Mouse (Mus musculus) adrenal gland, postnatal 14 days (tissue): ENCODE data around the gene Rgs5. TPM values are rescaled to one million over a fixed set of nuclear protein-coding genes. Genes with fewer than 3 reads are reported as not detected.

Experiments used
- DNase-seq: peaks from one replicate; pipeline ENCODE4 v3.0.0; 2021; ENCODE audit warnings: mixed read lengths
- total RNA-seq: library from RNA; stranded (reverse); gene quantifications from 2 replicates; pipeline ENCODE4 v1.2.3, GENCODE M21; 2021

Gene Rgs5
- total RNA-seq, 1 experiment from 2014 or later, result 130 TPM

- DNase-seq, result no peak
These were observed 66.5 kb downstream of the Rgs5 start for GRCm38 (mm10) chr1:169721836-169722235.

- DNase-seq, result no peak
These were observed 71.0 kb downstream of the Rgs5 start for GRCm38 (mm10) chr1:169726319-169726718.

- no peak for DNase-seq
These were observed 75.3 kb downstream of the Rgs5 start for GRCm38 (mm10) chr1:169730599-169731100.

- DNase-seq, result no peak
These were observed 80.8 kb downstream of the Rgs5 start for GRCm38 (mm10) chr1:169736139-169736538.

GRCm38 (mm10) chr1:169737231-169737630 lies 81.9 kb downstream of the Rgs5 start:
- no peak for DNase-seq

- DNase-seq, result no peak
These were observed 85.8 kb downstream of the Rgs5 start for GRCm38 (mm10) chr1:169741147-169741546.

Other genes starting within 250 kb of the Rgs5 start
- gene Nuf2, start 124.0 kb upstream of the Rgs5 start, total RNA-seq, result 12.6 and 13.0 TPM in 2 replicates
- 36.8 and 37.3 TPM in 2 replicates for gene Rgs4, start 92.1 kb downstream of the Rgs5 start, total RNA-seq